Mouse (Mus musculus): ENCODE data around the gene Entpd7. TPM values are rescaled to one million over a fixed set of nuclear protein-coding genes. Genes with fewer than 3 reads are reported as not detected.

Entpd7 gene
- polyA plus RNA-seq, 1 experiment from 2014 or later = 8.3 TPM

DNA sequence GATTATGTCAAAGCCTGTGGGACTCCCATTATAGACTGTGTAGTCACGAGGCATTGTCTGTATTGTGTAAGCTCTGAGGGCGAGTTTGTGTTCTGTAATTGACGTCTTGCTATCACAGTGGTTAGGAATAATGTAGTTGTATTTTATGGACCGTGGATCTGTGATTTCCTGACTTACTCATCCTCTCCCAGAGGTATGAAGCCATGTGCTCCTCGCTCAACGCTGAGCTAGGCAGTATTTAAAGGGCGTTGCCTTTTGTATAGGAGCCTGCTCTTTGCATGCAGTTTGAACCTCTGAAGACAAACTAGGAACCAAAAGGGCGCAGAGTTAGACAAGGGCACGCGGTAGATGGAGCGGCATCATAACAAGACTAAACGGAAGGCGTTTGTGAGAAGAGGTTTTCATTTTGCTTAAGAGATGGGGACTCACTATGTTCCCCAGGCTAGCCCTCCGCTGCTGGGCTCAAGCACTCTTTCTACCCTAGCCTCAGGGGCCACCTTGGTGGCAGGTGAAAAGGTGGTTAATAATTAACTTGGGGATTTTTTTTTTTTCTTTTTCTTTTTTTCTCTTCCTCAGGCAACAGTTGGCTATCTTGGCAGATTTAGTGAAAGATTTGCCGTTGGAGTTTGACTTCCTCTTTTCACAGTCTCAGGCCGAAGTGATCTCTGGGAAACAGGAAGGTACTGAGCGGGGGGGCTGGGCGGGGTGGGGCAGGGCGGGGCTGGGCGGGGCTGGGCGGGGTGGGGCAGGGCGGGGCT, 21.9 kb downstream of the Entpd7 start:
- H3K4me1 ChIP-seq (ENCODE audit: control insufficient read depth, insufficient read depth, low read depth, low read length) = no peaks in the 10 kb centered on the region
- H3K9me3 ChIP-seq (ENCODE audit: control insufficient read depth, low read length) = no peaks in the 10 kb centered on the region
- H3K9ac ChIP-seq (ENCODE audit: low read depth, low read length) = no peak overlapping the region
- WGBS = 61% methylated on average over 22 of the region's 22 CpGs
- no peak overlapping the region for H3K4me2 ChIP-seq (ENCODE audit: low read length)
- no peak overlapping the region for H3K27ac ChIP-seq (ENCODE audit: low read depth, low read length)
- H3K4me3 ChIP-seq (ENCODE audit: low read length) = no peak overlapping the region
- H3K36me3 ChIP-seq (ENCODE audit: control insufficient read depth, insufficient read depth, low read length) = peaks cover 3% of the 10 kb centered on the region
- no peaks in the 10 kb centered on the region for H3K27me3 ChIP-seq (replicated peaks; ENCODE audit: control insufficient read depth, insufficient read depth, low read length)
- ATAC-seq = no peak

DNA sequence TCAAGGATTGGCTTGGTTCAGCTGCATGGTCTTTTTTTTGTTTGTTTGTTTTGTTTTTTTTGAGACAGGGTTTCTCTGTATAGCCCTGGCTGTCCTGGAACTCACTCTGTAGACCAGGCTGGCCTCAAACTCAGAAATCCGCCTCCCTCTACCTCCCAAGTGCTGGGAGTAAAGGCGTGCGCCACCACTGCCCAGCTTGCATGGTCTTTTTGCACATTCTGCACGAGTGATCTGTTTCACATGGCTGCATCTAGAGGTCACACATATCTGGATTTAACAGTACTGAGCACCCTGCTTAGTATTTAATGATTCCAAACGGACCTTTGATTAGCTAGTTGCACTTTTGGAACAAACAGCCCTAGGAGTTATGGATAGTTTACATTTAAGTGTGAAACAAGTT, 22.5 kb downstream of the Entpd7 start:
- H3K36me3 ChIP-seq (ENCODE audit: control insufficient read depth, insufficient read depth, low read length) = peaks cover 2% of the 10 kb centered on the region; the same call in 1 of the 2 replicates
- H3K27ac ChIP-seq (ENCODE audit: low read depth, low read length) = no peak overlapping the region
- no peak overlapping the region for H3K4me3 ChIP-seq (ENCODE audit: low read length)
- ATAC-seq = no peak
- no peaks in the 10 kb centered on the region for H3K4me1 ChIP-seq (ENCODE audit: control insufficient read depth, insufficient read depth, low read depth, low read length)
- H3K27me3 ChIP-seq (replicated peaks; ENCODE audit: control insufficient read depth, insufficient read depth, low read length) = no peaks in the 10 kb centered on the region
- 76% methylated on average over 5 of the region's 5 CpGs for whole genome bisulfite sequencing
- H3K4me2 ChIP-seq (ENCODE audit: low read length) = no peak overlapping the region
- H3K9me3 ChIP-seq (ENCODE audit: control insufficient read depth, low read length) = no peaks in the 10 kb centered on the region
- H3K9ac ChIP-seq (ENCODE audit: low read depth, low read length) = no peak overlapping the region

DNA sequence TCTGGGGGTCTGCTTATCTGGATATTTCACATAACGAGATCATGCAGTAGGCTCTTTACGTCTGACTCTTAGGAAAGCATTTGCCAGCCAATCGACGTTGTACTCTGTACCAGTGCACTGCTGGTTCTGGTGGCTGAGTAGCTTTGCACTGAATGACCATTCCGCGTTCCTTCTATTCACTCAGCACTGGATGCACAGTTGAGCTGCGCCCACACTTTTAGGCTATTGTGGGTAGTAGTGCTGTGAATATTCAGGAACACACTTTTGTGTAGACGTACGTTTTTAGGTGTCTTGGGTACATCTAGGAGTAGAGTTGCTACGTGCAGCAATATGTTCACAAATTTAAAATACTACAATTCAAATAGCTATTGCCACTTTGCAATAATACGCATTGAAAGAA, 30.6 kb downstream of the Entpd7 start:
- 93% methylated on average over 11 of the region's 11 CpGs for WGBS
- no peak overlapping the region for H3K9ac ChIP-seq (ENCODE audit: low read depth, low read length)
- H3K4me3 ChIP-seq (ENCODE audit: low read length) = no peak overlapping the region
- H3K27me3 ChIP-seq (replicated peaks; ENCODE audit: control insufficient read depth, insufficient read depth, low read length) = no peaks in the 10 kb centered on the region
- ATAC-seq = no peak
- H3K36me3 ChIP-seq (ENCODE audit: control insufficient read depth, insufficient read depth, low read length) = peaks cover 11% of the 10 kb centered on the region; the same call in 1 of the 2 replicates
- no peak overlapping the region for H3K4me2 ChIP-seq (ENCODE audit: low read length)
- no peak overlapping the region for H3K27ac ChIP-seq (ENCODE audit: low read depth, low read length)
- no peaks in the 10 kb centered on the region for H3K4me1 ChIP-seq (ENCODE audit: control insufficient read depth, insufficient read depth, low read depth, low read length)
- no peaks in the 10 kb centered on the region for H3K9me3 ChIP-seq (ENCODE audit: control insufficient read depth, low read length)

DNA sequence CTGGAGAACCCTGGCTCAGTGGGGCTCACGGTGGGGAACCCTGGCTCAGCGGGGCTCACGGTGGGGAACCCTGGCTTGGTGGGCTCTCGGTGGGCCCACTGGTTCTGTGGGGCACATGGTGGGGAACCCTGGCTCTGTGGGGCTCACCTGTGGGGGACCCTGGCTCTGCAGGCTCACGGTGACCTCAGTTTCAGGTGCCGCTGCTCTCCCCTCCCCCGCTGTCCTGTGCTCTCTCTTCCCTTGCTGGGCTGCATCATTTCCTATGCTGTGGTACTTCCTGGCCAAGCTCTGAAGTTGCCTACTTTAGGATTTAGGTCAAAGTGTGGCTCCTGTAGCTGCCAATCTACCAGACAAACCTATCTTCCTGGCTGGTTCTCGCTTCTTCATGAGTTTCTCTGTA, 33.4 kb downstream of the Entpd7 start:
- H3K9me3 ChIP-seq (ENCODE audit: control insufficient read depth, low read length) = no peaks in the 10 kb centered on the region
- H3K9ac ChIP-seq (ENCODE audit: low read depth, low read length) = no peak overlapping the region
- peaks cover 26% of the 10 kb centered on the region for H3K36me3 ChIP-seq (ENCODE audit: control insufficient read depth, insufficient read depth, low read length)
- H3K4me2 ChIP-seq (ENCODE audit: low read length) = no peak overlapping the region
- no peaks in the 10 kb centered on the region for H3K4me1 ChIP-seq (ENCODE audit: control insufficient read depth, insufficient read depth, low read depth, low read length)
- no peak overlapping the region for H3K27ac ChIP-seq (ENCODE audit: low read depth, low read length)
- H3K27me3 ChIP-seq (replicated peaks; ENCODE audit: control insufficient read depth, insufficient read depth, low read length) = no peaks in the 10 kb centered on the region
- H3K4me3 ChIP-seq (ENCODE audit: low read length) = no peak overlapping the region
- 74% methylated on average over 8 of the region's 8 CpGs for WGBS
- no peak for ATAC-seq

- 84% methylated on average over 10 of the region's 10 CpGs for WGBS
These were observed 34.0 kb downstream of the Entpd7 start for GRCm38 (mm10) chr19:43723501-43723900.

DNA sequence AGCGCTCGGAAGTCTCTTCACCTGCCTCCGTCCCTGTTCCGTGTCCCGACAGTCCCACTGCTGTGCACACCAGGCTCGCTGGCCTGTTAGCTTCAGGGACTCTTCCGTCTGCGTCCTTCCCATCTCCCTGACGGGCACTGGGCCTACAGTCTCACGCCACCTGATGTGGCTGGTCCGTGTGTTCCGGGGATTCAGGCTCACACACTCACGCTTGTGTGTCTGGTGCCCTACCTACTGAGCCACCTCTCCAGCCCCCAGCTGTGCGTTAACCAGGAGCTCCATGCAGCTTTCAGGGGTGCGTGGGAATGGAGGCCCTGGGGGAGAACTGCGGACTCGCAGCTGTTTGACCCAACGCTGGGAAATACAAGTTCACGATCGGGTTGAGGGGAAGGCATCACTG, 34.7 kb downstream of the Entpd7 start:
- Histone ChIP-seq H3K4me3 (ENCODE audit: low read length) (no peak overlapping the region), H3K36me3 (ENCODE audit: control insufficient read depth, insufficient read depth, low read length) (peaks cover 24% of the 10 kb centered on the region), H3K27me3 (replicated peaks; ENCODE audit: control insufficient read depth, insufficient read depth, low read length) (no peaks in the 10 kb centered on the region), H3K9ac (ENCODE audit: low read depth, low read length) (no peak overlapping the region), H3K27ac (ENCODE audit: low read depth, low read length) (no peak overlapping the region), H3K4me1 (ENCODE audit: control insufficient read depth, insufficient read depth, low read depth, low read length) (no peaks in the 10 kb centered on the region), H3K9me3 (ENCODE audit: control insufficient read depth, low read length) (no peaks in the 10 kb centered on the region), H3K4me2 (ENCODE audit: low read length) (no peak overlapping the region)
- no peak for ATAC-seq
- 91% methylated on average over 20 of the region's 20 CpGs for WGBS

More at GRCm38 (mm10) chr19:43723501-43723900, 34.0 kb downstream of the Entpd7 start:
- Histone ChIP-seq H3K27ac (ENCODE audit: low read depth, low read length) (no peak overlapping the region), H3K27me3 (replicated peaks; ENCODE audit: control insufficient read depth, insufficient read depth, low read length) (no peaks in the 10 kb centered on the region), H3K9me3 (ENCODE audit: control insufficient read depth, low read length) (no peaks in the 10 kb centered on the region), H3K4me1 (ENCODE audit: control insufficient read depth, insufficient read depth, low read depth, low read length) (no peaks in the 10 kb centered on the region), H3K9ac (ENCODE audit: low read depth, low read length) (no peak overlapping the region), H3K4me2 (ENCODE audit: low read length) (no peak overlapping the region), H3K4me3 (ENCODE audit: low read length) (no peak overlapping the region), H3K36me3 (ENCODE audit: control insufficient read depth, insufficient read depth, low read length) (peaks cover 25% of the 10 kb centered on the region)
- ATAC-seq = no peak

DNA sequence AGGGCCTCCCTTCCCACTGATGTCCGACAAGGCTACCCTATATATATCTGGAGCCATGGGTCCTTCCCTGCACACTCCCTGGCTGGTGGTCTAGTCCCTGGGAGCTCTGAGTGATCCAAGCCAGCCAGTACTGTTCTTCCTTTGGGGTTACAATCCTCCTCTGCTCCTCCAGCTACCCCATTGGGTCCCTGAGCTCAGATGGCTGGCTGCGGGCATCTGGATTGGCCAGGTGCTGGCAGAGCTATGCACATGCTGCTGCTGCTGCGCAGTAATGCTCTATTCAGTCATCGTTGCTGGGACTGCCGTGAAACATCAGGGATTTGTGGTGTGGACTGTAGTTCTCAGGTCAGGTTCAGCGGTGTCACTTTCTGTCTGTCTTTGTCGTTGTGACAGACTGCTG, 35.3 kb downstream of the Entpd7 start:
- 85% methylated on average over 7 of the region's 7 CpGs for WGBS
- no peak for ATAC-seq
- no peak overlapping the region for H3K9ac ChIP-seq (ENCODE audit: low read depth, low read length)

DNA sequence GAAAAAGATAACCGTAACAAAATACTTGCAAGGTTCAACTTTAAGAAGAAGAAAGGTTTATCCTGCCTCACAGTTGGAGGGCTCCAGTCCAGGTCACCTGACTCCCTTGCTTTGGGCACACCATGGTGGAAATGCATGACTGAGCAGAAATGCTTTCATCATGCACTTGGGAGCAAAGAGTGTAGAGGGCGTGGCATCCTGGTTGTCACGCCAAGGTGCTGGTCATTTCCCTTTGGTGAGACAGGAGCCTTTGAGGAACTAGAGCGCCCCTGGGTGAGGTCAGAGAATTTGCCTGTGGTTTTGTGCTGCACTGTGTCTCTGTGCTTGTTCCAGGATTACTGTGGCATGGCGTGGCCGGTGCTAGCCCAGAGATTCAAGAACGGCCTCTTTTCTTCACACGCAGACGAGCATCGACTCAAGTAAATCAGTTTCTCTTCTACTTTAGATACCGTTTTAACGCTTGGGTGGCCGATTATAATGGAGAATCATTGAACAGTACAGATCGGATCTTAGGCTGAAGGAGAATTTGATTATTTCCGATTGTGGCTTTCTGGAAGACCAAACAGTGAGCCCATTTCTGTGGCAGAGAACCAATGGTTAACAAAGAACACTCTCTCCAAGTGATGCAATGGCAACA, 37.2 kb downstream of the Entpd7 start:
- H3K27ac ChIP-seq (ENCODE audit: low read depth, low read length) = no peak overlapping the region
- no peaks in the 10 kb centered on the region for H3K9me3 ChIP-seq (ENCODE audit: control insufficient read depth, low read length)
- no peak for ATAC-seq
- no peak overlapping the region for H3K4me2 ChIP-seq (ENCODE audit: low read length)
- no peak overlapping the region for H3K4me3 ChIP-seq (ENCODE audit: low read length)
- WGBS = 71% methylated on average over 15 of the region's 15 CpGs
- no peaks in the 10 kb centered on the region for H3K4me1 ChIP-seq (ENCODE audit: control insufficient read depth, insufficient read depth, low read depth, low read length)
- peaks cover 27% of the 10 kb centered on the region for H3K36me3 ChIP-seq (ENCODE audit: control insufficient read depth, insufficient read depth, low read length)
- no peak overlapping the region for H3K9ac ChIP-seq (ENCODE audit: low read depth, low read length)
- no peaks in the 10 kb centered on the region for H3K27me3 ChIP-seq (replicated peaks; ENCODE audit: control insufficient read depth, insufficient read depth, low read length)

More for the DNA sequence above, 35.3 kb downstream of the Entpd7 start:
- Histone ChIP-seq H3K4me3 (ENCODE audit: low read length) (no peak overlapping the region), H3K4me2 (ENCODE audit: low read length) (no peak overlapping the region), H3K9me3 (ENCODE audit: control insufficient read depth, low read length) (no peaks in the 10 kb centered on the region), H3K36me3 (ENCODE audit: control insufficient read depth, insufficient read depth, low read length) (peaks cover 27% of the 10 kb centered on the region), H3K27me3 (replicated peaks; ENCODE audit: control insufficient read depth, insufficient read depth, low read length) (no peaks in the 10 kb centered on the region), H3K27ac (ENCODE audit: low read depth, low read length) (no peak overlapping the region), H3K4me1 (ENCODE audit: control insufficient read depth, insufficient read depth, low read depth, low read length) (no peaks in the 10 kb centered on the region)

- Histone ChIP-seq H3K36me3 (ENCODE audit: control insufficient read depth, insufficient read depth, low read length) (peaks cover 28% of the 10 kb centered on the region), H3K4me2 (ENCODE audit: low read length) (peak overlapping the region; percentile 45), H3K4me3 (ENCODE audit: low read length) (peak overlapping the region; percentile 21), H3K27me3 (replicated peaks; ENCODE audit: control insufficient read depth, insufficient read depth, low read length) (no peaks in the 10 kb centered on the region), H3K4me1 (ENCODE audit: control insufficient read depth, insufficient read depth, low read depth, low read length) (no peaks in the 10 kb centered on the region), H3K9ac (ENCODE audit: low read depth, low read length) (peak overlapping the region; percentile 53), H3K9me3 (ENCODE audit: control insufficient read depth, low read length) (no peaks in the 10 kb centered on the region), H3K27ac (ENCODE audit: low read depth, low read length) (no peak overlapping the region)
- WGBS = 46% methylated on average over 22 of the region's 22 CpGs
- ATAC-seq = no peak
These were observed 40.0 kb downstream of the Entpd7 start for GRCm38 (mm10) chr19:43729296-43730036.
